Mouse (Mus musculus) heart, embryonic 11.5 days (tissue): ENCODE results near the gene Pknox2. TPM values are rescaled to one million over a fixed set of nuclear protein-coding genes. Genes with fewer than 3 reads are reported as not detected.

Experiments
- ATAC-seq: fragments of 200-750 bp; cut with Nextera tagmentation; replicated peaks from 2 replicates; pipeline ENCODE4 v1.8.0; 2017; ENCODE audit warnings: moderate library complexity; ENCODE audit not compliant: insufficient number of reproducible peaks, low FRiP score, low TSS enrichment
- H3K27ac ChIP-seq: fragments of 300-500 bp; sonication (generic); 2 replicates; pipeline ENCODE4 v1.5.1; 2014; ENCODE audit warnings: mild to moderate bottlenecking, low read depth, low read length
- H3K27me3 ChIP-seq: fragments of 300-500 bp; sonication (generic); 2 replicates; pipeline ENCODE4 v1.6.1; 2014; ENCODE audit warnings: mild to moderate bottlenecking, low read length, mixed read lengths; ENCODE audit not compliant: control insufficient read depth, insufficient read depth
- H3K36me3 ChIP-seq: fragments of 300-500 bp; sonication (generic); 2 replicates; pipeline ENCODE4 v1.6.1; 2014; ENCODE audit warnings: mild to moderate bottlenecking, low read length, moderate library complexity, mixed read lengths; ENCODE audit not compliant: control insufficient read depth, insufficient read depth
- H3K4me1 ChIP-seq: fragments of 300-500 bp; sonication (generic); 2 replicates; pipeline ENCODE4 v1.6.1; 2014; ENCODE audit warnings: low read length; ENCODE audit not compliant: control insufficient read depth, insufficient read depth
- H3K4me2 ChIP-seq: fragments of 300-500 bp; sonication (generic); 2 replicates; pipeline ENCODE4 v1.6.1; 2014; ENCODE audit warnings: mild to moderate bottlenecking, moderate library complexity
- H3K4me3 ChIP-seq: fragments of 300-500 bp; sonication (generic); 2 replicates; pipeline ENCODE4 v1.5.1; 2014; ENCODE audit warnings: low read depth, low read length
- H3K9ac ChIP-seq: fragments of 300-500 bp; sonication (generic); 2 replicates; pipeline ENCODE4 v1.6.1; 2014; ENCODE audit warnings: mild to moderate bottlenecking, low read depth, low read length, moderate library complexity
- H3K9me3 ChIP-seq: fragments of 300-500 bp; sonication (generic); replicated peaks from 2 replicates; pipeline ENCODE4 v1.6.1; 2016; ENCODE audit warnings: low read length; ENCODE audit not compliant: control insufficient read depth
- WGBS: fragments of 180-500 bp; shearing (Covaris S2); extraction: QIAGEN DNeasy Blood & Tissue Kit; methylation state at CpG from one replicate; pipeline ENCODE4 v1.1.7; 2014; ENCODE audit not compliant: insufficient replicate concordance; 5-methylcytosine and 5-hydroxymethylcytosine counted together
- polyA plus RNA-seq: library from polyadenylated mRNA; unstranded; fragments of >200 nt; fragmentation: Nextera tagmentation; extraction: Ambion mirVana; gene quantifications from 2 replicates; pipeline ENCODE4 v1.2.1, GENCODE M21; 2014

Pknox2 gene
- polyA plus RNA-seq, 1 experiment from 2014 or later: 5.2 TPM

- Histone ChIP-seq H3K9ac (no peak overlapping the region), H3K36me3 (no peaks in the 10 kb centered on the region), H3K27me3 (no peaks in the 10 kb centered on the region), H3K27ac (no peak overlapping the region), H3K4me1 (peaks cover 21% of the 10 kb centered on the region), H3K9me3 (no peaks in the 10 kb centered on the region), H3K4me3 (no peak overlapping the region), H3K4me2 (no peak overlapping the region)
- WGBS: 80% methylated on average over 13 of the region's 13 CpGs
- ATAC-seq: no peak
These were observed 10.9 kb downstream of the Pknox2 start for GRCm38 (mm10) chr9:37136340-37136739.

- H3K9me3 ChIP-seq: no peaks in the 10 kb centered on the region
These were observed 13.7 kb downstream of the Pknox2 start for GRCm38 (mm10) chr9:37133495-37133894.

GRCm38 (mm10) chr9:37129046-37129445, 18.2 kb downstream of the Pknox2 start:
- Histone ChIP-seq H3K9me3 (no peaks in the 10 kb centered on the region), H3K36me3 (no peaks in the 10 kb centered on the region), H3K4me3 (no peak overlapping the region), H3K4me2 (no peak overlapping the region), H3K9ac (no peak overlapping the region), H3K27ac (no peak overlapping the region), H3K4me1 (no peaks in the 10 kb centered on the region), H3K27me3 (no peaks in the 10 kb centered on the region)
- no peak for ATAC-seq
- WGBS: 86% methylated on average over 6 of the region's 6 CpGs

More at GRCm38 (mm10) chr9:37133495-37133894, 13.7 kb downstream of the Pknox2 start:
- Histone ChIP-seq H3K4me3 (no peak overlapping the region), H3K4me2 (no peak overlapping the region), H3K36me3 (no peaks in the 10 kb centered on the region), H3K27me3 (no peaks in the 10 kb centered on the region), H3K27ac (no peak overlapping the region), H3K4me1 (no peaks in the 10 kb centered on the region), H3K9ac (no peak overlapping the region)
- no peak for ATAC-seq
- 70% methylated on average over 7 of the region's 7 CpGs for WGBS

- Histone ChIP-seq H3K4me1 (no peaks in the 10 kb centered on the region), H3K36me3 (no peaks in the 10 kb centered on the region), H3K9me3 (no peaks in the 10 kb centered on the region), H3K9ac (no peak overlapping the region), H3K27me3 (no peaks in the 10 kb centered on the region), H3K27ac (no peak overlapping the region), H3K4me3 (no peak overlapping the region), H3K4me2 (no peak overlapping the region)
- WGBS: 78% methylated on average over 2 of the region's 2 CpGs
- ATAC-seq: no peak
These were observed 21.0 kb downstream of the Pknox2 start for GRCm38 (mm10) chr9:37126197-37126596.

GRCm38 (mm10) chr9:37124696-37125480, 22.3 kb downstream of the Pknox2 start:
- ATAC-seq: no peak
- Histone ChIP-seq H3K27me3 (no peaks in the 10 kb centered on the region), H3K27ac (no peak overlapping the region), H3K4me2 (no peak overlapping the region), H3K9me3 (no peaks in the 10 kb centered on the region), H3K36me3 (no peaks in the 10 kb centered on the region), H3K4me3 (no peak overlapping the region), H3K4me1 (no peaks in the 10 kb centered on the region), H3K9ac (no peak overlapping the region)
- WGBS: 77% methylated on average over 8 of the region's 8 CpGs

GRCm38 (mm10) chr9:37123384-37123783, 23.8 kb downstream of the Pknox2 start:
- Histone ChIP-seq H3K27ac (no peak overlapping the region), H3K4me1 (no peaks in the 10 kb centered on the region), H3K9ac (no peak overlapping the region), H3K27me3 (no peaks in the 10 kb centered on the region), H3K4me3 (no peak overlapping the region), H3K36me3 (no peaks in the 10 kb centered on the region), H3K9me3 (no peaks in the 10 kb centered on the region), H3K4me2 (no peak overlapping the region)
- 82% methylated on average over 7 of the region's 7 CpGs for WGBS
- no peak for ATAC-seq

- Histone ChIP-seq H3K9ac (no peak overlapping the region), H3K27me3 (no peaks in the 10 kb centered on the region), H3K4me2 (no peak overlapping the region), H3K36me3 (no peaks in the 10 kb centered on the region), H3K4me1 (no peaks in the 10 kb centered on the region), H3K4me3 (no peak overlapping the region), H3K9me3 (no peaks in the 10 kb centered on the region), H3K27ac (no peak overlapping the region)
- ATAC-seq: no peak
- WGBS: 61% methylated on average over 6 of the region's 6 CpGs
These were observed 24.2 kb downstream of the Pknox2 start for GRCm38 (mm10) chr9:37122971-37123370.

- ATAC-seq: no peak
- no peak overlapping the region for H3K4me3 ChIP-seq
- no peaks in the 10 kb centered on the region for H3K9me3 ChIP-seq
- H3K4me1 ChIP-seq: no peaks in the 10 kb centered on the region
- H3K9ac ChIP-seq: no peak overlapping the region
- WGBS: 71% methylated on average over 1 of the region's 1 CpGs
- no peak overlapping the region for H3K27ac ChIP-seq
- H3K36me3 ChIP-seq: no peaks in the 10 kb centered on the region
- H3K4me2 ChIP-seq: no peak overlapping the region
- H3K27me3 ChIP-seq: no peaks in the 10 kb centered on the region
These were observed 24.8 kb downstream of the Pknox2 start for GRCm38 (mm10) chr9:37122381-37122780.

GRCm38 (mm10) chr9:37121761-37122331, 25.4 kb downstream of the Pknox2 start:
- H3K36me3 ChIP-seq: no peaks in the 10 kb centered on the region
- no peaks in the 10 kb centered on the region for H3K27me3 ChIP-seq
- H3K27ac ChIP-seq: no peak overlapping the region
- H3K9me3 ChIP-seq: no peaks in the 10 kb centered on the region
- no peak overlapping the region for H3K9ac ChIP-seq
- no peak overlapping the region for H3K4me3 ChIP-seq
- H3K4me2 ChIP-seq: no peak overlapping the region
- no peaks in the 10 kb centered on the region for H3K4me1 ChIP-seq
- 67% methylated on average over 4 of the region's 4 CpGs for whole genome bisulfite sequencing
- ATAC-seq: no peak
